Mouse (Mus musculus): ENCODE measurements around the gene Tagln2. TPM values are rescaled to one million over a fixed set of nuclear protein-coding genes. Genes with fewer than 3 reads are reported as not detected.

Tagln2 gene
- polyA plus RNA-seq, 1 experiment, result 13.0 TPM

DNA sequence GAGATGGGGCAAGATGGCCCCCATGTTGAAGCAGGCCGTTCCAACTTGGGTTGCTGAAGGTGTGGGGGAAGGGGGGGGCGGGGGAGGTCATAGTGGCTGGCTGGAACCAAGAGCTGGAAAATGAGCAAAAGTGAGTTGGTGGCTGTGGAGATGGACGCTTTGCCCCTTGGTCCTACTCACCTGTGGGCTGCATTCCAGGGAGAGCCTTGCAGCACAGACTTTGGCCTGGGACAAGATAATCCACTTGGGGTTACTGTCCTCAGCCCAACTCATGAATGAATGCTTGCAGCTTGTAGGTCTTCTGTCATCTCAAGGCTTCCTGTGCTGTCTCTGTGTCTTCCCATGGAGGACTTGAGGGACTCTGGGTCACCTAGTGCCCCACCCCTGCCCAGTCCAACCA lies 7.9 kb downstream of the Tagln2 start:
- no peak overlapping the region for H3K27ac ChIP-seq (ENCODE audit: insufficient read depth, low read length)
- H3K4me3 ChIP-seq (replicated peaks; ENCODE audit: insufficient read depth, low read depth, low read length), result no peak overlapping the region
- WGBS, result 82% methylated on average over 3 of the region's 3 CpGs
- TF ChIP-seq POLR2A (IDR thresholded peaks at IDR 0.05; ENCODE audit: borderline replicate concordance, insufficient read depth, low read length) (no peak), CTCF (IDR thresholded peaks at IDR 0.05; ENCODE audit: borderline replicate concordance, insufficient read depth, low read depth, low read length) (no peak)
- no peaks in the 10 kb centered on the region; the same call in 1 of the 2 replicates for H3K4me1 ChIP-seq (ENCODE audit: control insufficient read depth, insufficient read depth, low read length)
- no peak for DNase-seq
- no peaks in the 10 kb centered on the region; the same call in 1 of the 2 replicates for H3K27me3 ChIP-seq (ENCODE audit: control insufficient read depth, insufficient read depth, low read length)

DNA sequence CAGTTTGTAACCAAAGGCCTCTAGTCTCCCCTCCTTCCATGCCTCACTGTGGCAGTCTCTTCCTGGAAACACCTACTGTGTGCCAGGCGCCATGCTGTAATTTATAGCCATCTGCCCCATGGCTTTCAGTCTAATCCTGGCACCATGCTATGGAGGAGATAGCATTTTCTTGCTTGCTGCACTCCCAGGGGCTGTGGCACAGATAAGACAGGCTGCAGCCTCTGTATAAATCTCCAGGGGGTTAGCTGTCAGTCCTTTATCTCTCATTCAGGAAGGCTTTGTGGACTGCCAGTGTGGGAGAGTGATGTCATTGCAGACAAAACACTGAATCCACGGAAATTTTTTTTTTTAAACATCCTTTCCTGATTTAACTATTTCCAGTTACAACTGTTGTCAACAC lies 8.3 kb downstream of the Tagln2 start:
- Histone ChIP-seq H3K27ac (ENCODE audit: insufficient read depth, low read length) (no peak overlapping the region), H3K4me1 (ENCODE audit: control insufficient read depth, insufficient read depth, low read length) (no peaks in the 10 kb centered on the region; the same call in 1 of the 2 replicates), H3K27me3 (ENCODE audit: control insufficient read depth, insufficient read depth, low read length) (no peaks in the 10 kb centered on the region), H3K4me3 (replicated peaks; ENCODE audit: insufficient read depth, low read depth, low read length) (no peak overlapping the region)
- 60% methylated on average over 2 of the region's 2 CpGs for WGBS
- no peak for DNase-seq
- TF ChIP-seq CTCF (IDR thresholded peaks at IDR 0.05; ENCODE audit: borderline replicate concordance, insufficient read depth, low read depth, low read length) (no peak), POLR2A (IDR thresholded peaks at IDR 0.05; ENCODE audit: borderline replicate concordance, insufficient read depth, low read length) (no peak)

GRCm38 (mm10) chr1:172509235-172509634 lies 9.4 kb downstream of the Tagln2 start:
- H3K4me1 ChIP-seq (ENCODE audit: control insufficient read depth, insufficient read depth, low read length), result peaks cover 4% of the 10 kb centered on the region; the same call in 1 of the 2 replicates
- no peak overlapping the region for H3K4me3 ChIP-seq (replicated peaks; ENCODE audit: insufficient read depth, low read depth, low read length)
- 77% methylated on average over 5 of the region's 5 CpGs for WGBS
- H3K27ac ChIP-seq (ENCODE audit: insufficient read depth, low read length), result no peak overlapping the region
- TF ChIP-seq POLR2A (IDR thresholded peaks at IDR 0.05; ENCODE audit: borderline replicate concordance, insufficient read depth, low read length) (no peak), CTCF (IDR thresholded peaks at IDR 0.05; ENCODE audit: borderline replicate concordance, insufficient read depth, low read depth, low read length) (no peak)
- no peak for DNase-seq
- H3K27me3 ChIP-seq (ENCODE audit: control insufficient read depth, insufficient read depth, low read length), result no peaks in the 10 kb centered on the region

DNA sequence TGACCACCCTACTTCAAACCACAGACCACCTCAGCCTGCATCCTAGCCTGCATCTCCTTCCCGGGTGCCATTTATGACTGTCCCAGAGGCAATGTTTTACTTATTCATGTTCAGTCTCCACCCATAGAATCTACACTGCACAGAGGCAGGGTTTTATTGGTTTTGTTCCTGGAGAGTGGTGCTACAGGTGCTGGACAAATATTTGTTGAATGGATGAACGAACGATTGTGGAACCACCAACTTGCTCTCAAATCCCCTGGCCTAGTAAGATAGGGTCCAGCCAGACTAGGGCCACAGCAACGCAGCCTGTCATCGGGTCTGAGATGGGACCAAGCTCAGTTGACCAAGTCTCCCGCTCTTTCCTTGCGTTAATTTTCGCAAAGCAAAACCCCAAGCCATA lies 10.1 kb downstream of the Tagln2 start:
- TF ChIP-seq POLR2A (IDR thresholded peaks at IDR 0.05; ENCODE audit: borderline replicate concordance, insufficient read depth, low read length) (no peak), CTCF (IDR thresholded peaks at IDR 0.05; ENCODE audit: borderline replicate concordance, insufficient read depth, low read depth, low read length) (no peak)
- 57% methylated on average over 8 of the region's 8 CpGs for WGBS
- Histone ChIP-seq H3K4me3 (replicated peaks; ENCODE audit: insufficient read depth, low read depth, low read length) (no peak overlapping the region), H3K4me1 (ENCODE audit: control insufficient read depth, insufficient read depth, low read length) (peaks cover 4% of the 10 kb centered on the region; the same call in 1 of the 2 replicates), H3K27me3 (ENCODE audit: control insufficient read depth, insufficient read depth, low read length) (no peaks in the 10 kb centered on the region), H3K27ac (ENCODE audit: insufficient read depth, low read length) (no peak overlapping the region)
- DNase-seq, result no peak

- no peak for DNase-seq
- Histone ChIP-seq H3K4me1 (ENCODE audit: control insufficient read depth, insufficient read depth, low read length) (peaks cover 4% of the 10 kb centered on the region; the same call in 1 of the 2 replicates), H3K27ac (ENCODE audit: insufficient read depth, low read length) (no peak overlapping the region), H3K27me3 (ENCODE audit: control insufficient read depth, insufficient read depth, low read length) (no peaks in the 10 kb centered on the region), H3K4me3 (replicated peaks; ENCODE audit: insufficient read depth, low read depth, low read length) (no peak overlapping the region)
- TF ChIP-seq POLR2A (IDR thresholded peaks at IDR 0.05; ENCODE audit: borderline replicate concordance, insufficient read depth, low read length), result no peak
- TF ChIP-seq CTCF (IDR thresholded peaks at IDR 0.05; ENCODE audit: borderline replicate concordance, insufficient read depth, low read depth, low read length), result no peak
- WGBS, result 42% methylated on average over 13 of the region's 13 CpGs
These were observed 10.7 kb downstream of the Tagln2 start for GRCm38 (mm10) chr1:172510421-172510972.

GRCm38 (mm10) chr1:172512962-172513361 lies 13.1 kb downstream of the Tagln2 start:
- WGBS, result 43% methylated on average over 13 of the region's 13 CpGs
- peaks cover 4% of the 10 kb centered on the region; the same call in 1 of the 2 replicates for H3K4me1 ChIP-seq (ENCODE audit: control insufficient read depth, insufficient read depth, low read length)
- H3K4me3 ChIP-seq (replicated peaks; ENCODE audit: insufficient read depth, low read depth, low read length), result no peak overlapping the region
- H3K27me3 ChIP-seq (ENCODE audit: control insufficient read depth, insufficient read depth, low read length), result no peaks in the 10 kb centered on the region
- H3K27ac ChIP-seq (ENCODE audit: insufficient read depth, low read length), result no peak overlapping the region
- TF ChIP-seq CTCF (IDR thresholded peaks at IDR 0.05; ENCODE audit: borderline replicate concordance, insufficient read depth, low read depth, low read length) (no peak), POLR2A (IDR thresholded peaks at IDR 0.05; ENCODE audit: borderline replicate concordance, insufficient read depth, low read length) (no peak)
- no peak for DNase-seq

- WGBS, result 44% methylated on average over 17 of the region's 17 CpGs
- H3K4me1 ChIP-seq (ENCODE audit: control insufficient read depth, insufficient read depth, low read length), result peaks cover 4% of the 10 kb centered on the region; the same call in 1 of the 2 replicates
- H3K27ac ChIP-seq (ENCODE audit: insufficient read depth, low read length), result no peak overlapping the region
- no peak overlapping the region for H3K4me3 ChIP-seq (replicated peaks; ENCODE audit: insufficient read depth, low read depth, low read length)
- no peak for TF ChIP-seq POLR2A (IDR thresholded peaks at IDR 0.05; ENCODE audit: borderline replicate concordance, insufficient read depth, low read length)
- TF ChIP-seq CTCF (IDR thresholded peaks at IDR 0.05; ENCODE audit: borderline replicate concordance, insufficient read depth, low read depth, low read length), result no peak
- DNase-seq, result no peak
- no peaks in the 10 kb centered on the region for H3K27me3 ChIP-seq (ENCODE audit: control insufficient read depth, insufficient read depth, low read length)
These were observed 13.8 kb downstream of the Tagln2 start for GRCm38 (mm10) chr1:172513525-172514212.

- 56% methylated on average over 4 of the region's 4 CpGs for WGBS
- Histone ChIP-seq H3K27me3 (ENCODE audit: control insufficient read depth, insufficient read depth, low read length) (no peaks in the 10 kb centered on the region), H3K27ac (ENCODE audit: insufficient read depth, low read length) (no peak overlapping the region), H3K4me3 (replicated peaks; ENCODE audit: insufficient read depth, low read depth, low read length) (no peak overlapping the region), H3K4me1 (ENCODE audit: control insufficient read depth, insufficient read depth, low read length) (peaks cover 4% of the 10 kb centered on the region; the same call in 1 of the 2 replicates)
- no peak for DNase-seq
- TF ChIP-seq POLR2A (IDR thresholded peaks at IDR 0.05; ENCODE audit: borderline replicate concordance, insufficient read depth, low read length) (no peak), CTCF (IDR thresholded peaks at IDR 0.05; ENCODE audit: borderline replicate concordance, insufficient read depth, low read depth, low read length) (no peak)
These were observed 14.3 kb downstream of the Tagln2 start for GRCm38 (mm10) chr1:172514213-172514529.

Data from cerebellum, adult 2 months (tissue).